Mouse (Mus musculus): ENCODE results near the gene Mogs.

DNA sequence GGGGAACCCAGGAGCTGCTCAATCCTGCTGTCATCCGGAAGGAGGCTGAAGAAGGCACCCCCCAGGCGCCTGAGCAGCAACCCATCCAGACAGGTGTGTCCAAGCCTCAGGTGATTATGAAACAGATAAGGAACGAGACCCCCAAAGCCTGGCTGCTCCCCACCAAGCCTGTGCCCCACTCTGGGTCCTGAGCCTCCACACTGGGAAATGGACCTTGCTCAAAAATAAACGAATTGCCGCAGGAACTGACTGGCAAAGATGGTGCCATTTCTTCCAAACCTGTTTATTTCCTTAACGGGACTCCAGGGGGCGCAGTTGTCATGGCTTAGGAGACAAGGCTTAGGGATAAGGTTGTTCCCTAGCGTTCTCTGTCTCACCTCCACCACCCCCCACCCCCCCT, 47.4 kb downstream of the Mogs start:
- TF ChIP-seq CTCF (IDR thresholded peaks at IDR 0.05; ENCODE audit: low read depth, low read length) (peak; percentile 39), POLR2A (IDR thresholded peaks at IDR 0.05; ENCODE audit: borderline replicate concordance, low read depth, low read length) (no peak)
